Mouse (Mus musculus) c-Kit-positive CD71-positive TER-119-positive erythroid progenitor cells, embryonic 14.5 days (primary cell): Measurements from ENCODE around the gene Prdm16.

Experiments used
- DNase-seq: peaks from one replicate; pipeline ENCODE4 v3.0.0-alpha.2; 2013; ENCODE audit warnings: low spot score

Prdm16 gene

DNA sequence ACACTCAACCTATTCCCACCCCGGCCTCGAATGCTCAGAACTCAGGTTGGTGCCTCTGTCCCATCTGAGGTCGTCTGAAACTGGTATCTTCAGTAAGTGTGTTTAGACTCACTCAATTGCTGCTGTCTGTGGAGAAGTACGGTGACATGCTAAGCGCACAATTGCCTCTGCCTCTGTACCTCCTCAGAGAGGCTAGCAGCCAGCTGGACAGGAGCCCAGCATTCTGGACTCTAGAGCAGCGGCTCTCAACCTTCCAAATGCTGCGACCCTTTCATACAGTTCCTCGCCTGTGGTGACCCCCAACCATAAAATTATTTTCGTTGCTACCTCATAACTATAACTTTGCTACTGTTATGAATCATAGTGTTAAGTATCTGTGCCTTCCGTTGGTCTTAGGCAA is 34.3 kb downstream of the Prdm16 start:
- no peak for DNase-seq

GRCm38 (mm10) chr4:154601006-154601405 is 35.7 kb downstream of the Prdm16 start:
- no peak for DNase-seq

- DNase-seq, result no peak
These were observed 36.7 kb downstream of the Prdm16 start for GRCm38 (mm10) chr4:154599977-154600376.

- no peak for DNase-seq
These were observed 38.3 kb downstream of the Prdm16 start for GRCm38 (mm10) chr4:154598357-154598756.

GRCm38 (mm10) chr4:154596805-154597204 is 39.9 kb downstream of the Prdm16 start:
- DNase-seq, result peak; percentile 34

- DNase-seq, result no peak
These were observed 41.7 kb downstream of the Prdm16 start for GRCm38 (mm10) chr4:154594761-154595556.

GRCm38 (mm10) chr4:154594116-154594760 is 42.4 kb downstream of the Prdm16 start:
- DNase-seq, result no peak

- no peak for DNase-seq
These were observed 44.1 kb downstream of the Prdm16 start for GRCm38 (mm10) chr4:154592562-154592961.

- no peak for DNase-seq
These were observed 45.8 kb downstream of the Prdm16 start for GRCm38 (mm10) chr4:154590910-154591309.

GRCm38 (mm10) chr4:154586334-154586733 is 50.3 kb downstream of the Prdm16 start:
- no peak for DNase-seq

GRCm38 (mm10) chr4:154585779-154586178 is 50.9 kb downstream of the Prdm16 start:
- DNase-seq, result no peak

- no peak for DNase-seq
These were observed 53.0 kb downstream of the Prdm16 start for GRCm38 (mm10) chr4:154583712-154584111.

DNA sequence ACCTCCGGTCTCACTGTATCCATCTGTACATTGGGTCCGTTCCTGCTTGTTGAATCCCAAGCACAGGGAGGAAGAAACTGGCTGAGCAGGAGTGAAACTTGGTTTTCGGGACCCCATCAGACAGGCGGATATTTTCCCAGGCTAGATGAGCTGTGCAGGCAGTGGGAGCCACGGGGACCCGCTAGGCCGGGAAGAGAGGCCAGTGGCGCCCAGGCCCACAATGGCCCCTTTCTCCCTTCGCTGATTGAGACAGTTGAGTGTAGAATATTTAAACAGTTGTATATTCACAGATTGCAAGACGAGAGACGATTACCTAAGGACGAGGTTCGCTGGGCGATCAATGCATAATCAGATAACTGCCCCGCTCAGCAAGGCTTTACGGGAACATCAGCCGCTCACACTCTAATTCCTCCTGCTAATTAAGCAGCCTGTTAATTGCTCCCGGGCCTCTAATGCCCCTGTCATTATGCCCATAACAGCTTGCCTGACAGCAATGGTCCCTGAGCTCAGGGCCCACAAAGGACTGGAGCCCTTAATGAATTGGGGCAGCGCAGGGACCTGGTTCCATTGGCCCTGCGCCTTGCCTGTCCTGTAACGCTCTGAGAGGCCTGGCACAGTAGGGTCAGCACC is 54.0 kb downstream of the Prdm16 start:
- no peak for DNase-seq

- DNase-seq, result no peak
These were observed 55.3 kb downstream of the Prdm16 start for GRCm38 (mm10) chr4:154581261-154581886.

GRCm38 (mm10) chr4:154574208-154574875 is 62.3 kb downstream of the Prdm16 start:
- DNase-seq, result no peak

- DNase-seq, result no peak
These were observed 66.2 kb downstream of the Prdm16 start for GRCm38 (mm10) chr4:154570451-154570881.

DNA sequence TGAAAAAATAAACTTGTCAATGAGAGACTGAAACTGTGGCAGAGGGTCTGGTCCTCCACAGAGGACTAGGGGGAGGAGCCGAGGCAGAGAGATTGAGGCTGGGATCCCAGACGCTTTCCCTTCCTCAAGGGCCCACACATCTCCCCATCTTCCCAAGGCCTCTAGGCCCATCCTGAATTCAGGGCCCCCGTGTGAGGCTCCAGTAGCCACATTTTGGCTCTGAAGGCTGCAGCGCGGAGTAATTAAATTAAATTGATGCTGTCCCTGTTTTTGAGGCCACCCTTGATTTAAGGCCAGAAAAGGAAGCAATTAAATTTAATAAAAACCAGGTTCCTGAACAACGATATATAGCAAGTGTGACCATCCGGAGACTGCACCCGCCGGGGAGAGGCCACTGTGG is 66.8 kb downstream of the Prdm16 start:
- no peak for DNase-seq

GRCm38 (mm10) chr4:154568798-154569197 is 67.9 kb downstream of the Prdm16 start:
- no peak for DNase-seq

- no peak for DNase-seq
These were observed 68.7 kb downstream of the Prdm16 start for GRCm38 (mm10) chr4:154567942-154568341.

DNA sequence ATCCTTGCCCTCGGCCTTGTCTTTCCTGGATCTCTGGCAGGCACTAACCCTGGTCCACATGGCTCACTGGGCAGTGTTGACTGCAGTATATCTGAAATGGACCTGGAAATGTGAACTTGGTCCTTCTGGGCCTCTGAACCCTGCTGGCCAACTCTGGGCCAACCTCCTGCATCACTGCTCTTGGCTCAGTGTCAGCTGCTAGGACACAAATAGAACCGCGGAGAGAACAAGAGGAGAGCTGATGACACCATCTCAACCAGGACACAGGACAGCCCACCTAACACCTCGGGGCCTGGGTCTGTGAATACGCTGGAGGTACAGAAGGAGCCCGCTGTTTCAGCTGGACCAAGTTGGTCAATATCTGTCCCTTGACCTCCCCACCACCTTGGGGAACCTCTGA is 73.5 kb downstream of the Prdm16 start:
- DNase-seq, result no peak

DNA sequence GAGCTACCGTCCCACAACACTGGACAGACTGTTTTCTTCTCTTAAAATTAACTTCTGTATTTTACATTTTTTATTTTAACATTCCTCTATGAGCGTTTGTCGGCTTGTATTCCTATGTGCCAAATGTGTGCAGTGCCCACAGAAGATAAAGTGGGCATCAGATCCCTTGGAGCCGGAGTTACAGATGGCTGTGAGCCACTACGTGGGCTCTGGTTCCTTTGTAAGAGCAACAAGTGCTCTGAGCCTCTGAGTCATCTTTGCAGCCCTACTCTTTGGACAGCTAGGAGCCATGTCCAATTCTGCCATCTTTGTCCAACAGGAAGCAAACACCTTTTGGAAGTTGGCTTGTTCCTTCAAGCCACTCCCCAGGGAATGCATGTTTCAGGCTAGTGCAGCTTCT is 78.6 kb downstream of the Prdm16 start:
- no peak for DNase-seq

DNA sequence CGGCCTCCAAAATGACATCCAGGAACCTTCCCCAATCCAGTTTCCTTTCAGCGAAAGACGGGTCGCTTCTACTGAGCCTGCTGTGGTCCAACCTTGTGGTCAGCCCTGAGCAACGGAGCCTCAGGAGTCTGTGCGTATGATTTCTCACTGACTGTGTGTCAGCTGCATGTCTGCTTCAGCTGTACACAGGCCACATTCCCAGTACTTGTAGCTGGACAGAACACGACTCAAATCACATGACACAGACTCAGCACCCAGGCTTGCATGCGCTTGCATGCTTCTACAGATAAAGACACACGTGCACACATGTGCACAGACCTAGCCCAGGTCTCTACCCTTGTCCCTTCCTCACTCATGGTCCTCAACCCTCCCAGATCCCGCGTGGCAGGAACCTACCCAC is 79.5 kb downstream of the Prdm16 start:
- DNase-seq, result no peak
